Mouse (Mus musculus): ENCODE results near the gene Xylt1.

The Xylt1 gene

DNA sequence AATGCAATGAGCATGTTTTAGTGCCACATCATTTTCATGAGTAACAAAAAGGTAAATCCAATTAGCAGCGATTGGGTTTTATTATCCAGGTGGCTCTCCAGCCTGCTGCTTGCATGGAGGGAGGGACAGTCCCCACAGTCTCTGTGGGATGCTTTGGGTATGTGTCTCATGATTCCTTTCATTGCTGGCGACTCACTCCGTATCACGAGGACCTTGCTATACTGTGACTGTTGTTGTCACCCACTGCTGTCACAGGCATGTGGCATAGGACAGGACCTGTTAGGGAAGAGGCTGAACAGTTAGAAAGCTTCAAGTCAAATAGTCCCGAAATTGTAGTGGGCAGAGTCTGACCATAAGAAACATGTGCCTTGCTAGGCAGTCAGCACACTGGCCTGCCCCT lies 234.1 kb downstream of the Xylt1 start:
- no peak for DNase-seq (ENCODE audit: low spot score)

DNA sequence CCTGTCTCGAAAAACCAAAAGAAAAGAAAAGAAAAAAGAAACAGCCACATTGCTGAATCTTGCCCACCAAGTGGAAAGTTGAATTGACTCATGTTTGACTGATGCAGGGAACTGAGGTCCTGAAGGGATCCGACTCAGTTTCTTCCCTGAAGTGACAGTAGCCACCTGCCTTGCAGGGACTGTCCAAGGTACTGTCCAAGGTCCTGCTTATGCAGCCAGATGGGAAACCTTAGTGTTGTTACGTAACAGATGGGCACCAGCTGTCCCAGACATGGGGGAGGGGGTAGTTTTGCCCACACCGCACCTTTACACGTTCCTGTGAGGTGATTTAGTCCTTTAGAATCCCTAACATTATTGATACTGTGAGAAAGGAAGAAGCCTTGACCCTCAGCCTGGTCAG lies 235.5 kb downstream of the Xylt1 start:
- no peak for DNase-seq (ENCODE audit: low spot score)

DNA sequence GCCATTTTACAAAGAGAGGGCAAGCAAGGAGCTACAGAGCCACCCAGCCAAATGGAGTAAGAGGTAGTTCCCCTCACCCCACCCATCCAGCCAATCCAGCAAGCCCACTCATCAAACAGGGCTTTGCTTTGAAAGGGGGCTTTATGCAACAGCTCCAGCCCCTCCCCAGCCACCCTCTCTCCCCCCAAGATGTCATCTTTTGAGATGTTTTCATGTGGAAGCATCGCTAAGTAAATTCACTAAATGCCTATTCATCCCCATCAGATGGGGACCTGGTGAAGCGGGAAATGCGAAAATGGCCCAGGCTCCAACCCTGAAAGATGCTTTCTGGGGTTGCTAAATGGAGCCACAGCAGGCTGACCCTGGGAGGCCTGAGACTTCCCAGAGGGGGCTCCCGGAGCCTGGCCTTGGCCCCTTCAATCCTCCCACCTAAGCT lies 238.0 kb downstream of the Xylt1 start:
- no peak for DNase-seq (ENCODE audit: low spot score)

DNA sequence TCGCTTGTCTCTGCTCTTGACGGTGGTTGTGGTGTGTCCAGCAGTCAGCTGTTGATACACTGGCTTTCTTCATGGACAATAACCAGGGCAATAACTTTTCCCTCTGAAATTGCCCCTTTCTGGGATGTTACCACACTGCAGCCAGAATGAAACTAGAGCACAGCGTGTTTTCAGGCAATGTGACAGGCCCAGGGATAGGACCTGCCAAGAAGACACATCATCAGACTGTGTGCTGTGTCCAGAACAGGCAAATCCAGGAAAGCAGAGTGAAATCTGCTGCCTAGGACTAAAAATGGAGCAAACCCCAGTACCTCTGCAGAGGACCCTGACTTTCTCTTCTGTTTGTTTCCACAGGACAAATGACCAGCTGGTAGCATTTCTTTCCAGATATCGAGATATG lies 240.8 kb downstream of the Xylt1 start:
- no peak for DNase-seq (ENCODE audit: low spot score)

DNA sequence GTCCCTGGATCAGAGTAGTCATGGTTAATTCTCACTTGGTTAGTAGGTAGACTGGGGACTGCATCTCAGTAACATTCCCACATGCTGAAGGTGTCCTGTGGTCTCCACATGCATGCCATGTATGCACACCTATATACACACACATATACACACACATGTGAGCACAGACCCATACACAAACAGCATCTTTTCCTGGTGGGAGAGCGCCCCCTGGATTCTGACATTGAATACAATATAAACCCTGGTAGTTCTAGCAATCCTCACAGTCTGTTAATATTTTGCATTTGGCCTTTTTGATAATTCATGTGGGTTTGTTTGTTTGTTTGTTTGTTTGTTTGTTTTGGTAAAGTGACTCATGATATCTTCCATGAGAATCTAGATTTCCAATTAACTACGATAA lies 242.0 kb downstream of the Xylt1 start:
- DNase-seq (ENCODE audit: low spot score) = no peak

DNA sequence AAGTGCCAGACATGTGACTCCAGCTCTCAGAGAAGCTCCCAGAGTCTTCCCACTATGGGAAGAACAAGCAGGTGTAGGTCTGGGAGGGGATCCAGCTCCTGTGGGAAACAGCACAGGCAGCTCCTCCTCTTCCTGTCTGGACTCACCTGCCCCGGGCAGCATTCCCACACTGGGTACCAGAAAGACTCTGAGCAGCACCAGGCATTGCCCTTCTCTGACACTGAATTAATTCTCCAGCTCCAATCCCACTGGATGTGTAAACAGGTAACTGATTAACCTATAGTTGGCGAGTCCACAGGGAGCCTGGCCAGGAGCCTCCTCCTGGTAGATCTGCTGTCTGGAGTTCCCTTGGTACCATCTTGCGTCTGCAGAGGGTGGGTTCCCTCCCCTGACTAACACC lies 248.0 kb downstream of the Xylt1 start:
- DNase-seq (ENCODE audit: low spot score) = no peak

DNA sequence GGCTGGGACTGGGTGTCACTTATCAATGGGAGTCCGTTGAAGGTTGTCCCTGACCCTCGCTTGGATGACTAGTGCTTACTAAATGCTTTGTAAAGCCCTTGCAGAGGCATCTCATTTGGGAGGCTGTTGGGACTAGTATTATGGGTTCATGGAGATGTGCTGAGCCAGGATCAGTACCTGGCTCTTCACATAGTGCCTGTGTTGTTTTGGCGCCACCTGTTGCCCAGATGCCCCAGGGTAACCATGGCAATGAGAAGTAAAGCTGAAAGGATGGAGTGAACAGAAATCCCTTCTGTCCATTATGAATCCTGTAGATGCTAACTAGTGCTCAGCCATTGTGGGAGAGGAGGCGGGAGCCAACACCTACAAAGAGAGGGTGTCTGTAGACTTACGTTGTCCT lies 249.9 kb downstream of the Xylt1 start:
- peak; percentile 12 for DNase-seq (ENCODE audit: low spot score)

DNA sequence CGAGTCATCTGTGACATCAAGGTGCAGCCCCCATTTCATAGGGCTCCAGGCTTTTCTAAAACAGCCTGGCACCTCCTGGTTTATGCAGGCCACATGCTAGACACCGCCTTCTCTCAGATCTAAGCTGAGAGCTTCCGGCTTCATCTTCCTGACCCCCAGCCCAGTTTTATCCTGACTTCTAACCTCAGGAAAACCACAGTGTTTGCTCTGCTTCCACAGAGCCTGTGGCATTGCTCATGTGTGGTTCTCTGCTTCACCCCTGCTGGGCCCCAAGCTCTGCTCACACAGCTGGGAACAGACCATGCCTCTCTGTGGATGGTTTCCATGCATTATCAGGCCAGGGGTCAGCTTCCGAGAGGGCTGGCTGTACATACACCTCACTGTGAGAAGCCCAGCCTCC lies 254.8 kb downstream of the Xylt1 start:
- DNase-seq (ENCODE audit: low spot score) = no peak

DNA sequence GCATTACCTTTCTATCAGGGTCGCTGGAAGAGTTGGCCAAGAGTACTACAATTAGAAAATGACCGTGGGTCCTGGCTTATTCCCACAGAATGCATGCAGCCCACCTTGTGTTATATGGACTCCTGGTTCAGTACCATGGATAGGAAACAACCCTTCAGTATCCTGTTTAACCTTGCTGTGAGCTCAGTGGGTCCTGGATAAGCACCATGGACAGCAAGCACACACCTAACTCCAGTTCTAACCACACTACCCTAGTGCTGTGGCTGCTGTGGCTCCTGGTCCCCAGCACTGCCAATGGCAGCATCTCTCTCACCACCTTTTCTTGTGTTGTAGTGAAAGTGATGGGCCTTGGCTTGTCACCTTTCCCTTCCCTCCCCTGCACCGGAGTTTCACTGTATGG lies 255.9 kb downstream of the Xylt1 start:
- DNase-seq (ENCODE audit: low spot score) = no peak

DNA sequence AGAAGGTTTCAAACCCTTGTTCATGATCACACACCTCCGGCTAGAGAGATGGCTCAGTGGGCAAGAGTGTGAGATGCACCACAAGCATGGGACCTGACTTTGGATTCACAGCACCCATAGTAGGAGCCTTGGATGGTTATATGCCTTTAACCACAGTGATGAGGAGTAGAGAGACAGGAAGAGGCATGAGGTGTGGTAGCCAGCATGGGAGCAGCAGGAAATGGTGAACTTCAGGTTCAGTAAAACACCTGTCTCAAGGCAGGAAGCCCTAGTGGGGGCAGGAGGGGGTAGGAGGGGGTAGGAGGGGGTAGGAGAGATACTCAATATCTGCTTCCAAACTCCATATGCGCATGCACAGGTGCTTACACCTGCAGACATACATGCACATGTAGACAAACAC lies 257.2 kb downstream of the Xylt1 start:
- no peak for DNase-seq (ENCODE audit: low spot score)

DNA sequence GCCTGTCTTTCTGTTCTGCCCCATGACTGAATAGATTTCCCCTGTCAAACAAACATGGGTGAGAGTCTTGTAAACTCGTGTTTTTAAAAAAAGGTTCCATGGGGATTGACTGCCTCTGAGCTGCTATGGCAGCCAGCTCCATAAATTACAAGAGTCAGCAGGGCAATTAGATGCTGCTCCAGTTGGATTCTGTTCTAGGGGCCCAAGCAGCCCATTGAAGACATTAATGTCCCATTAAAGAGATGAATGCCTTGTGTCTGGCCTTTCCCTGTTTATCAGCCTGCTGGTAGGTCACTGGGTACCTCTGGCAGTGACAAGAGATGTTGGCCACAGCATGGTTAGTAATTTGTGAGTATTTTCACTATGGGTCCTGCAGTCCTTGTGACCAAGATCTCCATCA lies 271.9 kb downstream of the Xylt1 start:
- no peak for DNase-seq (ENCODE audit: low spot score)

DNA sequence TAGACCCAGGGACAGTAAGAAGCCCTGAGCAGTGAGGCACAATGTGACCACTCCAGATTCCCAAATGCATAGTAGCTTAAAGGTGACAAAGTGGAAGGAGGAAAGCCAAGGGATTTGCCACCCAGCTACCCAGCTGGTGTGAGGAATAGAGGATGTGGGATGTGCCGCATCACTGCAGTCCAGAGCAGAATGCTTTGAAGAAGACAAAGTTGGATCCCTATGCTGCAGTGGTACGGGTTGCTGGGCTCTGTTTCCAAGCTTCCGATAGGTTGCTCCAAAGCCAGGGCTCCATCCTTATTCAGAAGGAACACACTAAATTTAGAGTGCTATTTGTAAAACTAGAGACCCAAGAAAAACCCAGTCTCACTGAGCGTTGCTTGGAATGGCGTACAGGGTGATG lies 275.0 kb downstream of the Xylt1 start:
- no peak for DNase-seq (ENCODE audit: low spot score)

DNA sequence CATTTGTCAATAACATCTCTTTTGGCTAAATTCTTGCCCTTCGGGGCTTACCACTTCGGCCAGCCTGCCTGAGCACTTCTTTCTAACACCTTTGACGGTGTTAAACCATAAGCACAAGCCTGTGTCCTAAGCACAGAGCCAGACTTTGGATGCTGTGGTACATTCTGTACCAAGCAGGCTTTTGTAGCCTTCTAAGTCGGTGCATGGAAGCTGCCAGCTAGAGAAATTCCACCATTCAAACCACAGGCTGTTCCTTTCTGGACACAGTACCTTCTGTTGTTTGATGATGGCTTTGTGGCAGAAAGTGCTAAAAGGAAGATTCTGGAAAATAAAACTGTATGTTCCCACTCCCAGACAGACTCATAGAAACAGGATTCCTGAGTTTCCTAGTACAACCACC lies 277.4 kb downstream of the Xylt1 start:
- DNase-seq (ENCODE audit: low spot score) = no peak

DNA sequence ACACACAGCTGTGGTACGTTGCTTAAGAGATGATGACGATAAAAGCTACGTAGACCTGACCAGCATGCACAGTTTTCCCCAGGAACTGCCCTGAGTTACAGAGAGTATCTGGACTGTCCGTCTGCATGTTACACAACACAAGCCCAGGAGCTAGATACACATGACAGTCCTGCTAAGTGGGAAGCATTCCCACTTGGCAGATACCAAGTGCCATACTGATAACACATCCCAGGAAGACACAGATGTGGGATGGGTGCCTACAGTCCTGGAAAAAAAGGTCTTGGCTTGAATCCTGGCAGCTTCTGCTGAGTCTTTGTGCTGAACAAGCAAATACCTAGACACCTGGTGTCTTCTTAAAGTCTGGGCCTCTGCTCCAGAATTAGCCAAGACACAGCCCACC lies 278.0 kb downstream of the Xylt1 start:
- DNase-seq (ENCODE audit: low spot score) = no peak

DNA sequence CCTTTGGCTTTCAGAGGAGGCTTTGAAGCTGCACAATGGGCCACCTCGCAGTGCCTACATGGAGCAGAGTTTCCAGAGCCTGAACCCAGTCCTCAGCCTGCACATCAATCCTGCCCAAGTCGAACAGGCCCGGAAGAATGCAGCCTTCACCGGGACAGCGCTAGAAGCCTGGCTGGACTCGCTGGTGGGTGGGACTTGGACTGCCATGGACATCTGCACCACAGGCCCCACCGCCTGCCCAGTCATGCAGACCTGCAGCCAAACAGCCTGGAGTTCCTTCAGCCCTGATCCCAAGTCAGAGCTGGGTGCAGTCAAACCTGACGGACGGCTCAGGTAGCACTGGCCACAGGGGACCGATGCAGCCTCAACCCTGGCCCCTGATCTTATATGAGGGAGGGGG lies 286.5 kb downstream of the Xylt1 start:
- DNase-seq (ENCODE audit: low spot score) = no peak

DNA sequence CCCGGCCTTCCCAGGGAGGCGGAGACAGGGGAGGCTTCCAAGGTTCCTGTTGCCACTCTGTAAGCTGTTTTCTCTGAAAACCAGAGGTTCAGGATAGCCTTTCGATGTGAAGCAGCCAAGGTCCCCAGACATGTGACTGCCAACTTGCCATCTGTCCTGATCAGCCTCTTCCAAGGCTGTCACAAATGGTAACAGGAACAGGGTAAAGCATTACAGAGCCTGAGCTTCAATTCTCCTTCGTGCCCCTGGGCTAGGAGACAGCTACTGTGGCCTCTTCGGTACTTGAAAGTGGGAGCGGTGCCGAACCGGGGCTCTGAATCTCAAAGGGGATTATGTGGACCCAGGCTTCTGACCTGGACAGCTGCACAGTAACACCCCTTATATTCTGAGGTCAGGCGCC lies 287.4 kb downstream of the Xylt1 start:
- DNase-seq (ENCODE audit: low spot score) = no peak

DNA sequence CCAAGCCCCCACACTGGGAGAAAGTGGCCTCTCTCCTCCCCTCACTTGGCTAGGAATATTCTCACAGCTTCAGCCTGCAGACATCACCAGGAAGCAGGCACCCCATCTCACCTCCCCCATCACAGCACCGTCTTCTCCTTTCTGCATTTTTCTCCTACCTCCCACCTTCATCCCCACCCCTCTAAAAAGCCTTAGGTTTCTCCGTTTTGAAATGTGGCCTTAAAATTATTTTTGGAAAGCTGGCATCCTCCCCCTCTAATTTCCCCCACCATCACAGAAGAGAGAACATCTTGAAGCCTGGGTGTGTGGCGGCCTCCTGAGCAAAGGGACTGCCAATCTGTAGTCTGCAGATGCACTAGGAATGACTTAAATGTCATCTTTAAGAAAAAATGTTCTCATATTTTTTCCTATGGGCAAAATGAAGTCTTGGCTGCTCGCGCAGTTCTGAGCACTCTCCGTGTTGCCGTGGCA lies 291.4 kb downstream of the Xylt1 start:
- DNase-seq (ENCODE audit: low spot score) = no peak

DNA sequence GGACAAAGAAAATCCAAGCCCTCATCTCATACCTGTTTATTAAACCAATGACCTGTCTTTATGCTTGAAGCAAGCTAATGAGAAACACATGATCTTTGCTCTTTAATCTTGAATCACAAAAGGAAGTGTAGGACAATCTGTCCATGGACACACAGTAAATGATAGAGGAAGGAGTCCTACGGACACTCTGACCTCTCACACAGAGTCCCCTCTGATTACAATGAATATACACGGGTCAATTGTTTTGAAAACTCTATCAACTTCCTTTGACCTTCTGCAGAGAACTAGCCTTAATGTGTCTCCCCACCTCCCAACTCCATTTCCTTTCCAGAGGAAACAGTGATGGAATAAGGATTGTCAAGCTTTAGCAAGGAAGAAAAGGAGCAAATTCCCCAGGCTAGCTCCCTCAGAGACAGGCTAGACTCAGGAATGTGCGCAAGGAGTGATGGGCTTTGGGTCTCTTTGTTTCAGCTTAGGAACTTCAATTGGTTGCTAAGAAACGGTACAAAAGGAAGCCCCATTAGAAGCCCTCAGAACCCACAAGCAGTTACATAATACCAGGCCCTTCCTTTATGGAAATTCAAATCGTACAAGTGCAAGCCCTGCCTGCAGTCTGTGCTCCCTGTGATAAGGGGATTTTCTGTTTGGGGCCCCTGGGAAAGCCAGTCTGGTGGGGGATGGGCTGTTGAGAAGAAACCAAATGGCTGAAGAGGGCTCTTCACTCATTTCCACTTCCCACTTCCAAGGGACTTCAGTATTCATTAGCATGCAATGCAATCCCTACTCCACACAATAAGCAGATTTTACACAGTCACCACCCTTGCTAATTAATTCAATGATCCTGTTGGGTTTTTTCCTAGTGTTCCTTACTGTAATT lies 305.6 kb downstream of the Xylt1 start:
- no peak for DNase-seq (ENCODE audit: low spot score)

DNA sequence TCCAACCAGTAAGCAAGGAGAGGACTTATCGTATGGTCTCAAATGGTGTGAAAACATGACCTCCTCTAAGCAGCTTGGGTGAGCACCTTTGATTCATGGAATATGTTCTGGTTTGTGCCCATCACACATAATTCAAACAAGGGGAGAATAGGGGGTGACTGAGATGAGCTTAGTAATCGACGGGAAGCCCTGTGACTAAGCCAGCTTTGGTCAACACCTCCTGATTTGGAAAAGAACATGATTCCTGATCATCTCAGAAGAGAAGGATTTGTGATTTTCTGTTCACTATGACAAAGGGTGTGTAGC lies 306.2 kb downstream of the Xylt1 start:
- no peak for DNase-seq (ENCODE audit: low spot score)

DNA sequence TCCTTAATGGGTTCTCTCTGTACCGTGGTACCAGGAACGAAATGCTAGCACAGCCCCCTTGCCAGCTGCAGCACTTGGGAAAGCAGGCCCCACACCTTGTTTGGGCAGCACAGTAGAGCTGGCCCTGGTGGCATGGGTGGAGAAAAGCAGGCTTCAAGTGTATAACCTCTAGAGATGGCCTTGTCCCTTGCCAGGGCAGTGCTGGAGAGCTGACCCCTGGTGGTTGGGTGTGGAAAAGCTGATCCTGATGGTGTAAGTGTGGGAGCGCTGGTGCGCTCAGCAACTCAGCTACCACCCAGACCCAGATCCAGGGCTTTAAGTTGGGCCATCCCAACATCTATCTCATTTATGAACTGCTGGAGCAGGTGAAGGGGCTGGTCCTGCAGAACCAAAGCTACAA lies 314.8 kb downstream of the Xylt1 start:
- DNase-seq (ENCODE audit: low spot score) = no peak

DNA sequence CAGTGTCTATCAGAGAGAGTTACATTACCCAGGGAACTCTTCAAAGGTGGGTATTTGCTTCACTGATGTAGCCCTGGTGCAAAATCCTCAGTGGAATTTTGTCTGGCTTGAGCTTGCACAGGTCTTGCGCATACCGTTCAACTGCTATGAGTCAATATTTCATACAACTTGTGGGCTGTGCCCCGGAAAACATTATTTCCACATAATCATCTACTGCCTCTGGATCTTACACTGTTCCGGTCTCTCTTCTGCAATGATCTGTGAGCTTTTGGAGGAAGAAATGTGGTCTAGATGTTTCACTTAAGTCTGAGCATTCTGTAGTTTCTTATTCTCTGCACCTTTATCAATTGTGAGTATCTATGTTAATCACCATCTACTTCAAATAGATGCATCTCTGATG lies 316.9 kb downstream of the Xylt1 start:
- no peak for DNase-seq (ENCODE audit: low spot score)

DNA sequence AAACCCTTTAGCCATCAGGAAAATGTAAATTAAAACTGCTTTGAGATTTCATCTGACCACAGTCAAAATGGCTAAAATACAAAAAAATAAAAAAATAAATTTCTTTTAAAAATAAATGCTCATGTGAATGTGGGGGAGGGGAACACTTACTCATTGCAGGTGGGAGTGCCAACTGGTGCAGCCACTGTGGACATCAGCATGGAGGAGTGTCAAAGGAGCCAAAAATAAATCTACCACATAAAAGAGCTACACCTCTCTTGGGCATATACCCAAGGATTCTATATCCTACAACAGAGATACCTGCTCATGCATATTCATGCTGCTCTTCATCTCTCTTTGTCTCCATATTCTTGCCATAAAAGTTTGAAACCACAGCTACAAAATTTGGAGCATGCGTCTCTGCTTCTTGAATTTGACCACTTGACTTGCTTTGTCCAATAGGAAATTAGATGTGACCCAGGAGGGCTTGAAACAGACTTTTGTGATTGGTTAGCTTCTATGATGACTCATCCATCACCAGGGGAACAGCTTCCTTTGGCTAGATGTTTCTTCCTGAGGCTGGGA lies 317.9 kb downstream of the Xylt1 start:
- DNase-seq (ENCODE audit: low spot score) = no peak

DNA sequence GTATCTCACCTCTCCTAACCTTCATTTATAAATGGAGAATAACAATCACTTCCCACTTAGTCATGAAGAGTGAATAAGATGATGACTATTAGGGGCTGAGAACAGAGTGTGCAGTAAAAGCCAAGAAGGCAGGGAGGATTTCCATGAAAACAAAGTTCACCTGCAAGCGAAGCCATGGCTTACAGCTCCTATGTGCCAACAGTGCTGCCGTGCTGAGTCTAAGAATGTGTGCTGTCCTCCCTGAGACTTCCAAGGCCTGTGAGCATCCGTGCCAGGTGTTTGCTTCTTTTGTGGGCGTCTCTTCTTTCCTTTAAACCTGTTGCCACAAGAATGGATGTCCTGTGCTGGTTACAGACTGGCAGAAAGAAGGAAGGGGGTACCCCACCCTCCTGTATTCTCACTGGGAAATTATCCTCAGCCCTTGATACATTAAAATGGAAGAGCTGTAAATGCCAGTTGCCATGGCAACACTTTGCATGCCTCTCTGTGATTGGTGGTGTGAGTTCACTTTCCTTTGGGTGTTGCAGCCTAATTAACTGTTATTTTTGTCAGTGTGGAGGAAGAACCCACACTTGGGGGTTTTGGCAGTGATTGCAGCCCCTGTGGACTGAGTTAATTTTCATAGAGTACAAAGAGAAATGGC lies 318.7 kb downstream of the Xylt1 start:
- DNase-seq (ENCODE audit: low spot score) = no peak

DNA sequence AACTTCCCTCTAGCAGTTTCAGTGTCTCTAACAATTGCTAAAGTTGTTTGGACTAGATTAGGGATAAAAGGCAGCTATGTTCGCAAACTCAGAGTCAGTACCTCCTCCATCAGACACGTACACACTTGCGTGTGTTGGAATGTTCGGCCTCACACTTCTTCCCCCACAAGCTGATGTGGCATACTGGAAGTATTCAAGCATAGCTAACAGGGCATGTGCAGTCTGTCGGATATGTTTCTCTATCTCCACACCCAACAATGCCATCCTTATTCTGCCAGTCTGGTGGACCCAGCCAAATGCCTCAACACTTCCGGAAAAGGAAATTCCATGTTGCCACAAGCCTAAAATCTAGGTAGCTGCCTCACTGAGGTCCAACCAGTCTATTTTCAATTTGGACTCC lies 319.3 kb downstream of the Xylt1 start:
- no peak for DNase-seq (ENCODE audit: low spot score)
